Mouse (Mus musculus) naive thymus-derived CD4-positive, alpha-beta T cell, adult 5 months (primary cell): ENCODE results near the gene Mpo. TPM values are rescaled to one million over a fixed set of nuclear protein-coding genes. Genes with fewer than 3 reads are reported as not detected.

Experiments
- polyA plus RNA-seq: library from polyadenylated mRNA; unstranded; fragments of 100-300 nt; shearing (Covaris generic); gene quantifications from one replicate; pipeline ENCODE4 v1.2.1, GENCODE M21; 2017

Gene Mpo
- polyA plus RNA-seq: not detected

DNA sequence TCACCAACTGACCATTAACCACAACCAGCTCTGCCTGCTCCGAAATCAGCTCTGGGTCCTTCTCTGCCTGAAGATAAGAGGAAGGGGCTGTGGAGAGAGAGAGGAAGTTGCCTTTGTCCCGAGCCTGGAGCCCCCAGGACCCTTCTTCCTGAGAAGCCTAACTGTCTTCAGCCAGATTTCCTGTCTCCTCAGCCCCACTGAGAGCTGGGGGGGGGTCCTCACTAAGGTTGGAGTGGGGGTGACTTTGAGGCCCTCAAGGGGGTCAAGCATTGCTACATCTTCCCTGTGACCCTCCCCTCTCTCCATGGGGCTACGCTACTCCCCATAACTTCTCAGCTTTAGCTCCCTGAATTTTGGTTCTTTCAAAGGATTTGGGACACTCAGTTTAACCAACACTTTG lies at the start of gene Mpo:
Gene Mpo (plus strand): TSS at position 122 of the 400 bp plus-strand sequence.

DNA sequence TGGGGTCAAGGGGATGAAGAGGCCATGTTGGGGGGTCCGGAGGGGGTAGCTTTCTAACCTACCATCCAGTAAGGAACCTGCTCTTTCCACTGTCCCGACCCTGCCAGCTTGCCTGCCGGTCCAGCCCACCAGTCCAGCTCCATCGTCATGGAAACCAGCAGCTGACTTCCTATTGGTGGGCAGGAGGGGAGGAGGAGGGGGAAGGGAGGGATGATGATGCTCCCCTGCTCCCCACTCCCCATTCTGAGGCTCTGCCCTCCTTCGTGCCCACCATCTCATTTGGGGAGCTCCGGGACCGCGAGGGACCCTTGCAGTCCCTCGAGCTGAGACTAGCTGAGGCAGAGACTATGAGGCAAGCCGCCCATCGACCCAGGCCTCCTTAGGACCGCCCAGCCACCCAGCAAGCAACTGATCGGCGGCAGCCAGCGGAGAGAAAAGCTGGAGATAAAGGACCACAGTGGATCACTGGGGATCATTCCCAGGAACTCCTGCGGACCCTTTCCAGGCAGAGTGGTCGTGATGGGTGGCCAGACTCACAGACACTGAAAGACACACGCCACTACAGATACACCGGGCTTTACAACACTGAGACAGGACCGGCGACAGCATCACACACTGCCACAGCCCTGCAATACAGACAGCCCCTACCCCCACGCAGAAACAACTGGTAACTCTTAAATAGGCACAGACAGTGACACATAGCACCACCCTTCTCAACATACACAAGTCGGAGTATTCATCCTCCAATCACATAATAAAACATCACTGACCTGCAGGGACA lies 32.9 kb upstream of the Mpo start, which contains the start of gene Tspoap1:
Gene Tspoap1 (plus strand): TSS at position 241 of the 781 bp plus-strand sequence.

DNA sequence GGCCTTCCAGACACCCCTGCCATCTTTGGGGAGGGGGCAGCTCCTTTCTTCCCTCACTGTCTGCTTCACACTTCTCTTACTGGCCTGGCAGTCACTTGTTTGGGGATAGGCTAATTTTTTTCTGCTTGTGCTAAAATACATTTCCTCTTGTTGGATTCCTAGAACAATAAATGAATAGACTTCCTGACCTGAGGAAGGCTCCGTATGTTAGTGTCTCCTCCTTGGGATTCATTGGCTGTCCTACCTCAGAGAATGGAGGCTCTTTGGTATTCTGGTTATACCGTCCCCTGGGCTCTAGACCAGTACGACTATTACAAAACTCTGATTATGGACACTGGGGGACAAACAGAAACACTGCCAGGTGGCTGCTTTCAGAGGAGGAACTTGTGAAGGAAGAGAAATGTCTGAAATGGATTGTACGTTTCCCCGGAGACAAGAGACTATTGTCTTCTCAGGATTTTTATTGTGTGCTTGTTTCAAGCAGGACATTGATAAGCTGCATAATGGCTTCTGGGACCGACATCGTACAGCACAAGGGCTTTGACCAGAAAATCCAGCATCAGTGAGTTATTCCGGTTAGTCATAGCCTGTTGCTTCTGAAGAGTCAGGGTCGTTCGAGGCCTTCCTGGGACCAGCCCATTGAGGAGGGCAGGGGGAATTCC lies 35.0 kb downstream of the Mpo start, which contains the start of gene Lpo:
Gene Lpo (minus strand): TSS at position 51 of the 662 bp plus-strand sequence.

DNA sequence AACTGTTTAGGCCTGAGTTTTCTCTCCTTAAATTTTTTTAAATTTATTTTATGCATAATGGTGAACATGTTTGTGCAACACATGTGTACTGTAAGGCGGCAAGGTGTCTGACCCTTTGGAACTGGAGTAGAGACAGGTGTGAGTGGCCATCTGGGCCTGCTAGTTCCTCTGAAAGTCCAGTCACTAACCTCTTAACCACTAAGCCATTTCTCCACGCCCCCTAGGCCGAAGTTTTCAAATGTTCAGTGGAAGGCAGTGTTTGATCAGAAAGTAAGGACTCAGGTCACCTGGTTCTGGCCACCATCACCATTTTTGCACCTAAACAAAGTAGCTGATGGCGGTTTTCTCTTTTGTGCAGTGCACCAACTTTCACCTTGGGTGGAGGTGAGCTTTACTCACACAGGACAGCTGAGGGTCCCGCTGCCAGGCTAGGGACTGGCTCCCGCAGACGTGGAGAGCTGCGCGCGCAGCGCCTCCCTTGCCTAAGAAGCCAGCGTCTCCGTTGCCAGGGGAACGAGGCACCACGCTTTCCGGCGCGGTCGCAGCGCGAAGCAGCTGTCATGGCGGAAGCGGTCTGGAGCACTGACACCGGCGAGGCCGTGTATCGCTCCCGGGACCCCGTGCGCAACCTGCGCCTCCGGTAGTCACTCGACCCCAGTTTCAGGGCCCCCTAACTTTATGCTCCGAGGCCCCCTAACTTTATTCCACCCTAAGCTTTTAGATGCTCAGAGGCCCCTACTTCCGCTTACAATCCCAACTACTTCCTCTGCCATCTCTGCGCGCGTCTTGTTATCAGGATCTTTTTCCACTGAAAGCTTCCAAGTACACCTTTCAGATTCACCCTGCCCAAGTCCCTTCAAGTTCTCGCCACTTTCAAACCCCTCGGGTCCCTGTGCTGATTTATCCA lies 59.6 kb downstream of the Mpo start, which contains the start of gene Mks1:
Gene Mks1 (plus strand): TSS at position 526 of the 907 bp plus-strand sequence.

Other genes starting within 250 kb of the Mpo start
- not detected for gene Gm11492, start 226.9 kb upstream of the Mpo start, polyA plus RNA-seq
- gene Sept4, start 224.7 kb upstream of the Mpo start, polyA plus RNA-seq: 1.8 TPM
- gene Mtmr4, start 201.4 kb upstream of the Mpo start, polyA plus RNA-seq: 25.7 TPM
- gene Hsf5, start 176.4 kb upstream of the Mpo start, polyA plus RNA-seq: not detected
- gene Rnf43, start 130.9 kb upstream of the Mpo start, polyA plus RNA-seq: 5.7 TPM
- gene Supt4a, start 56.0 kb upstream of the Mpo start, polyA plus RNA-seq: 506 TPM
- 2.3 TPM for gene Tspoap1, start 33.0 kb upstream of the Mpo start, polyA plus RNA-seq
- not detected for gene Lpo, start 34.7 kb downstream of the Mpo start, polyA plus RNA-seq
- gene Mks1, start 59.6 kb downstream of the Mpo start, polyA plus RNA-seq: 15.7 TPM
- gene Epx, start 82.0 kb downstream of the Mpo start, polyA plus RNA-seq: not detected
- gene Olfr462, start 98.7 kb downstream of the Mpo start, polyA plus RNA-seq: not detected
- gene Olfr463, start 103.8 kb downstream of the Mpo start, polyA plus RNA-seq: not detected
- not detected for gene Olfr464, start 127.4 kb downstream of the Mpo start, polyA plus RNA-seq
- gene Dynll2, start 194.0 kb downstream of the Mpo start, polyA plus RNA-seq: 15.6 TPM